Mouse (Mus musculus): ENCODE results near the gene Glt8d2. TPM values are rescaled to one million over a fixed set of nuclear protein-coding genes. Genes with fewer than 3 reads are reported as not detected.

The Glt8d2 gene
- polyA plus RNA-seq (2021; fragmentation: Nextera tagmentation): 11.7 and 13.3 TPM in 2 replicates
- long read RNA-seq, experiment 1, transcript Glt8d2-201 (10 exons, 2,153 nt): major isoform, 23 of 29 reads
- long read RNA-seq, experiment 1, partial matches to known transcripts: 0 of 29 reads
- long read RNA-seq, experiment 1, other reads (novel, unspliced or antisense): 4 of 29 reads
- long read RNA-seq, experiment 2, transcript Glt8d2-201 (10 exons, 2,153 nt): major isoform, 44 of 55 reads
- long read RNA-seq, experiment 2, partial matches to known transcripts: 1 of 55 reads
- long read RNA-seq, experiment 2, other reads (novel, unspliced or antisense): 9 of 55 reads

GRCm38 (mm10) chr10:82690494-82690893, at the start of gene Glt8d2:
Gene Glt8d2 (minus strand): TSS chr10:82690650.

GRCm38 (mm10) chr10:82695956-82696355, 5.5 kb upstream of the Glt8d2 start, which contains the start of gene Hcfc2:
Gene Hcfc2 (plus strand): TSS chr10:82696160.

GRCm38 (mm10) chr10:82629586-82630255, 60.7 kb downstream of the Glt8d2 start, which contains the start of gene Tdg:
Gene Tdg (plus strand): TSS chr10:82629828.

GRCm38 (mm10) chr10:82622671-82623552, 67.5 kb downstream of the Glt8d2 start, which contains the start of gene 1190007I07Rik:
Gene 1190007I07Rik (minus strand): TSS chr10:82623228.

Other genes with a start within 250 kb of the Glt8d2 start
- gene Gm1553, start 198.0 kb downstream of the Glt8d2 start, polyA plus RNA-seq (2021; fragmentation: Nextera tagmentation): not detected in 2 replicates
- 46.1 and 50.8 TPM in 2 replicates for gene 1190007I07Rik, start 67.4 kb downstream of the Glt8d2 start, polyA plus RNA-seq (2021; fragmentation: Nextera tagmentation)
- 27.4 and 28.0 TPM in 2 replicates for gene Tdg, start 60.8 kb downstream of the Glt8d2 start, polyA plus RNA-seq (2021; fragmentation: Nextera tagmentation)
- gene Hcfc2, start 5.5 kb upstream of the Glt8d2 start, polyA plus RNA-seq (2021; fragmentation: Nextera tagmentation): 14.3 and 15.3 TPM in 2 replicates
- gene Nfyb, start 73.5 kb upstream of the Glt8d2 start, polyA plus RNA-seq (2021; fragmentation: Nextera tagmentation): 19.3 and 23.1 TPM in 2 replicates
- gene Txnrd1, start 143.3 kb upstream of the Glt8d2 start, polyA plus RNA-seq (2021; fragmentation: Nextera tagmentation): 22.2 and 22.9 TPM in 2 replicates
- gene Eid3, start 176.0 kb upstream of the Glt8d2 start, polyA plus RNA-seq (2021; fragmentation: Nextera tagmentation): not detected in 2 replicates

All from layer of hippocampus, adult 6 months (tissue).